Mouse (Mus musculus): Measurements from ENCODE around the gene Nhsl2. TPM values are rescaled to one million over a fixed set of nuclear protein-coding genes. Genes with fewer than 3 reads are reported as not detected.

The Nhsl2 gene
- polyA plus RNA-seq, 1 experiment: not detected

- WGBS: 92% methylated on average over 14 of the region's 14 CpGs
- TF ChIP-seq CTCF (IDR thresholded peaks at IDR 0.05; ENCODE audit: insufficient read depth, low read depth, low read length) (no peak), POLR2A (IDR thresholded peaks at IDR 0.05; ENCODE audit: insufficient read depth, low read depth, low read length) (no peak)
- peaks cover 14% of the 10 kb centered on the region for H3K4me1 ChIP-seq (ENCODE audit: control insufficient read depth, insufficient read depth, low read length)
- no peak overlapping the region for H3K27ac ChIP-seq (ENCODE audit: insufficient read depth, low read depth, low read length)
- no peak overlapping the region for H3K4me3 ChIP-seq (ENCODE audit: insufficient read depth, low read depth, low read length)
These were observed 224.6 kb downstream of the Nhsl2 start for GRCm38 (mm10) chrX:102073605-102074325.

GRCm38 (mm10) chrX:102074435-102074834 lies 225.2 kb downstream of the Nhsl2 start:
- 71% methylated on average over 5 of the region's 5 CpGs for WGBS
- Histone ChIP-seq H3K27ac (ENCODE audit: insufficient read depth, low read depth, low read length) (no peak overlapping the region), H3K4me3 (ENCODE audit: insufficient read depth, low read depth, low read length) (no peak overlapping the region), H3K4me1 (ENCODE audit: control insufficient read depth, insufficient read depth, low read length) (peaks cover 8% of the 10 kb centered on the region; the same call in 1 of the 2 replicates)
- TF ChIP-seq CTCF (IDR thresholded peaks at IDR 0.05; ENCODE audit: insufficient read depth, low read depth, low read length) (no peak), POLR2A (IDR thresholded peaks at IDR 0.05; ENCODE audit: insufficient read depth, low read depth, low read length) (no peak)

- H3K4me1 ChIP-seq (ENCODE audit: control insufficient read depth, insufficient read depth, low read length): peaks cover 4% of the 10 kb centered on the region; the same call in 1 of the 2 replicates
- TF ChIP-seq POLR2A (IDR thresholded peaks at IDR 0.05; ENCODE audit: insufficient read depth, low read depth, low read length) (no peak), CTCF (IDR thresholded peaks at IDR 0.05; ENCODE audit: insufficient read depth, low read depth, low read length) (no peak)
- WGBS: 81% methylated on average over 4 of the region's 4 CpGs
- H3K27ac ChIP-seq (ENCODE audit: insufficient read depth, low read depth, low read length): no peak overlapping the region
- no peak overlapping the region for H3K4me3 ChIP-seq (ENCODE audit: insufficient read depth, low read depth, low read length)
These were observed 226.0 kb downstream of the Nhsl2 start for GRCm38 (mm10) chrX:102075158-102075557.

GRCm38 (mm10) chrX:102076886-102077765 lies 227.9 kb downstream of the Nhsl2 start:
- TF ChIP-seq CTCF (IDR thresholded peaks at IDR 0.05; ENCODE audit: insufficient read depth, low read depth, low read length): no peak
- no peak for TF ChIP-seq POLR2A (IDR thresholded peaks at IDR 0.05; ENCODE audit: insufficient read depth, low read depth, low read length)

GRCm38 (mm10) chrX:102081076-102081475 lies 231.9 kb downstream of the Nhsl2 start:
- H3K4me1 ChIP-seq (ENCODE audit: control insufficient read depth, insufficient read depth, low read length): peaks cover 8% of the 10 kb centered on the region
- no peak overlapping the region for H3K4me3 ChIP-seq (ENCODE audit: insufficient read depth, low read depth, low read length)
- WGBS: 46% methylated on average over 10 of the region's 10 CpGs

More at GRCm38 (mm10) chrX:102076886-102077765, 227.9 kb downstream of the Nhsl2 start:
- 81% methylated on average over 7 of the region's 7 CpGs for WGBS
- no peak overlapping the region for H3K27ac ChIP-seq (ENCODE audit: insufficient read depth, low read depth, low read length)
- no peak overlapping the region for H3K4me3 ChIP-seq (ENCODE audit: insufficient read depth, low read depth, low read length)
- H3K4me1 ChIP-seq (ENCODE audit: control insufficient read depth, insufficient read depth, low read length): peaks cover 4% of the 10 kb centered on the region

GRCm38 (mm10) chrX:102081573-102082279 lies 232.5 kb downstream of the Nhsl2 start:
- Histone ChIP-seq H3K27ac (ENCODE audit: insufficient read depth, low read depth, low read length) (peak overlapping the region; percentile 33; the same call in 1 of the 2 replicates), H3K4me3 (ENCODE audit: insufficient read depth, low read depth, low read length) (no peak overlapping the region), H3K4me1 (ENCODE audit: control insufficient read depth, insufficient read depth, low read length) (peaks cover 8% of the 10 kb centered on the region)
- WGBS: 48% methylated on average over 7 of the region's 7 CpGs
- TF ChIP-seq POLR2A (IDR thresholded peaks at IDR 0.05; ENCODE audit: insufficient read depth, low read depth, low read length) (no peak), CTCF (IDR thresholded peaks at IDR 0.05; ENCODE audit: insufficient read depth, low read depth, low read length) (no peak)

More at GRCm38 (mm10) chrX:102081076-102081475, 231.9 kb downstream of the Nhsl2 start:
- H3K27ac ChIP-seq (ENCODE audit: insufficient read depth, low read depth, low read length): no peak overlapping the region
- TF ChIP-seq POLR2A (IDR thresholded peaks at IDR 0.05; ENCODE audit: insufficient read depth, low read depth, low read length): no peak
- no peak for TF ChIP-seq CTCF (IDR thresholded peaks at IDR 0.05; ENCODE audit: insufficient read depth, low read depth, low read length)

- peaks cover 8% of the 10 kb centered on the region for H3K4me1 ChIP-seq (ENCODE audit: control insufficient read depth, insufficient read depth, low read length)
- H3K4me3 ChIP-seq (ENCODE audit: insufficient read depth, low read depth, low read length): no peak overlapping the region
- TF ChIP-seq CTCF (IDR thresholded peaks at IDR 0.05; ENCODE audit: insufficient read depth, low read depth, low read length) (no peak), POLR2A (IDR thresholded peaks at IDR 0.05; ENCODE audit: insufficient read depth, low read depth, low read length) (no peak)
- 23% methylated on average over 5 of the region's 5 CpGs for WGBS
- peak overlapping the region; percentile 33; the same call in 1 of the 2 replicates for H3K27ac ChIP-seq (ENCODE audit: insufficient read depth, low read depth, low read length)
These were observed 233.2 kb downstream of the Nhsl2 start for GRCm38 (mm10) chrX:102082340-102082739.

- H3K27ac ChIP-seq (ENCODE audit: insufficient read depth, low read depth, low read length): no peak overlapping the region
- TF ChIP-seq POLR2A (IDR thresholded peaks at IDR 0.05; ENCODE audit: insufficient read depth, low read depth, low read length) (no peak), CTCF (IDR thresholded peaks at IDR 0.05; ENCODE audit: insufficient read depth, low read depth, low read length) (no peak)
- peaks cover 8% of the 10 kb centered on the region for H3K4me1 ChIP-seq (ENCODE audit: control insufficient read depth, insufficient read depth, low read length)
- no peak overlapping the region for H3K4me3 ChIP-seq (ENCODE audit: insufficient read depth, low read depth, low read length)
- WGBS: 89% methylated on average over 8 of the region's 8 CpGs
These were observed 236.7 kb downstream of the Nhsl2 start for GRCm38 (mm10) chrX:102085798-102086443.
